In the genomic region with DNA sequence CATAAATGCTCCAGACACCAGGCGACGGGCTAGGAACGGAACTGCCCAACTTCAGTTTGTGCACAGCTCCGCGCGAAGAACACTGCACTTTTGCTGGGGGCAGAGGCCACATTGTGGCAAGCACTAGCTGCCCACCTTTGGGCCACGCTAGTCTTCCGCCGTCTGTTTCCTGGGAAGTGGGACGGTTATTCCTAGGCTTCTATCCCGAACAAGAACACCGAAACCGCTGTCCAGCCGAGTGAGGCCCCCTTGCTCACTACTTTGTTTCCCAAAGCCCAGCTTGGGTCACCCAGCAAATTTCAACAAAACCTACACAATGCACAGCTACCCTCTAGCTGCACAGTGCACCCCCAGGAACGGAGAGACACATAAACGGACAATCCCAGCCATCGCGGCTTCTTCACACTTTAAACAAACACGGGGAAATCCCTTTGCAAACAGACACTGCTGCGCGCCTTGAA, we compare ENCODE assay signal across 11 mouse cellular contexts. TPM values are rescaled to one million over a fixed set of nuclear protein-coding genes. Genes with fewer than 3 reads are reported as not detected.
DNase-seq lines count a peak whose midpoint lies in the region; ATAC-seq and TF ChIP-seq lines count a peak whose summit lies in the region.
"Had no signal": no experiment of that assay in that cellular context is flagged by ENCODE, and none has a peak within 500 bp of the region (broad histone marks: within the 10 kb centered on the region; RNA-seq: fewer than 3 reads in every experiment).

No protein-coding gene starts in this region.

- under 1% methylated on average over 21 of the region's 21 CpGs for WGBS in heart, embryonic 13.5 days
- 1% methylated on average over 21 of the region's 21 CpGs for WGBS in intestine, embryonic 15.5 days
- 2% methylated on average over 21 of the region's 21 CpGs for WGBS in stomach, postnatal 0 days

- H3K36me3 ChIP-seq in heart, embryonic 13.5 days, result no peaks in the 10 kb centered on the region
- H3K36me3 ChIP-seq in intestine, embryonic 15.5 days, result no peaks in the 10 kb centered on the region
- no peaks in the 10 kb centered on the region for H3K36me3 ChIP-seq in stomach, postnatal 0 days (ENCODE audit: control insufficient read depth, insufficient read depth, low read length)

- intact Hi-C loops in heart, postnatal 10 days (cut with DNase I), result loop anchor here (10.0 kb wide), 1 partner anchor 395 kb away; no protein-coding TSS in a partner anchor
- intact Hi-C loops in gastrocnemius, postnatal 36 days (cut with DNase I), result no loop called here

- no peak for TF ChIP-seq EP300 in stomach, postnatal 0 days (optimal IDR thresholded peaks at IDR 0.05)

- peak overlapping the region; percentile 57 for H3K4me2 ChIP-seq in heart, embryonic 13.5 days
- H3K4me2 ChIP-seq in intestine, embryonic 15.5 days (replicated peaks), result peak overlapping the region; percentile 30; the same call in 1 of the 2 replicates
- H3K4me2 ChIP-seq in stomach, postnatal 0 days (replicated peaks; ENCODE audit: low read depth), result no peak overlapping the region

- peaks cover 95% of the 10 kb centered on the region for H3K27me3 ChIP-seq in heart, embryonic 13.5 days (replicated peaks)
- H3K27me3 ChIP-seq in intestine, embryonic 15.5 days (replicated peaks), result peaks cover 88% of the 10 kb centered on the region
- H3K27me3 ChIP-seq in stomach, postnatal 0 days (ENCODE audit: control insufficient read depth, insufficient read depth, low read length), result peaks cover 50% of the 10 kb centered on the region

- ATAC-seq in heart, embryonic 13.5 days (ENCODE audit: extremely low read depth, insufficient number of reproducible peaks, low FRiP score, low TSS enrichment), result no peak
- ATAC-seq in intestine, embryonic 15.5 days, result no peak
- no peak for ATAC-seq in stomach, postnatal 0 days (ENCODE audit: low FRiP score, low TSS enrichment)

- DNase-seq in heart, postnatal 10 days, result no peak
- peak; percentile 16 for DNase-seq in right cerebral cortex, postnatal 4 days
- no peak for DNase-seq in right cerebral cortex, adult 2 months (ENCODE audit: low spot score in 2 of 2)
- DNase-seq in stomach, postnatal 0 days (ENCODE audit: low spot score), result no peak
- no peak for DNase-seq in kidney, postnatal 14 days
- no peak for DNase-seq in gastrocnemius, postnatal 36 days
- DNase-seq: adrenal gland, adult 2 months; cerebellum, postnatal 14 days had no signal

- no peaks in the 10 kb centered on the region for H3K9me3 ChIP-seq in heart, embryonic 13.5 days
- no peaks in the 10 kb centered on the region for H3K9me3 ChIP-seq in intestine, embryonic 15.5 days
- no peaks in the 10 kb centered on the region for H3K9me3 ChIP-seq in stomach, postnatal 0 days (ENCODE audit: control insufficient read depth, low read length)

- peaks cover 42% of the 10 kb centered on the region for H3K4me1 ChIP-seq in heart, embryonic 13.5 days
- H3K4me1 ChIP-seq in intestine, embryonic 15.5 days (replicated peaks), result peaks cover 27% of the 10 kb centered on the region
- no peaks in the 10 kb centered on the region; the same call in 1 of the 2 replicates for H3K4me1 ChIP-seq in stomach, postnatal 0 days (replicated peaks; ENCODE audit: control insufficient read depth, insufficient read depth)

- no peak overlapping the region for H3K9ac ChIP-seq in heart, embryonic 13.5 days
- H3K9ac ChIP-seq in intestine, embryonic 15.5 days, result no peak overlapping the region
- H3K9ac ChIP-seq in stomach, postnatal 0 days (ENCODE audit: low read length), result no peak overlapping the region

- H3K4me3 ChIP-seq in heart, embryonic 13.5 days, result peak overlapping the region; percentile 36
- no peak overlapping the region for H3K4me3 ChIP-seq in intestine, embryonic 15.5 days (replicated peaks)
- peak overlapping the region; percentile 21; the same call in 1 of the 2 replicates for H3K4me3 ChIP-seq in stomach, postnatal 0 days (ENCODE audit: low read depth, low read length)
- H3K4me3 ChIP-seq: heart, adult 2 months had no signal

- H3K27ac ChIP-seq in heart, embryonic 13.5 days (replicated peaks), result no peak overlapping the region
- no peak overlapping the region for H3K27ac ChIP-seq in intestine, embryonic 15.5 days
- no peak overlapping the region for H3K27ac ChIP-seq in stomach, postnatal 0 days (replicated peaks)
- H3K27ac ChIP-seq: heart, adult 2 months had no signal

- no peak for TF ChIP-seq CTCF in stomach, postnatal 0 days (IDR thresholded peaks at IDR 0.05; ENCODE audit: low read depth)

RNA-seq across cellular contexts. Expression of gene Dlx6, which starts 3.2 kb away (rescaled TPM):
- polyA plus RNA-seq in heart, embryonic 13.5 days (2015; fragmentation: Nextera tagmentation; extraction: Ambion mirVana), result not detected in 2 replicates
- under 1 TPM in 1 of 2 experiments, not detected in 1; 0.27 TPM for total RNA-seq in heart, postnatal 10 days (2021)
- polyA plus RNA-seq in intestine, embryonic 15.5 days (2015; fragmentation: Nextera tagmentation; extraction: Ambion mirVana), result 0.16 TPM in 1 of 2 replicates, not detected in the other
- 0.12 TPM in 1 of 2 replicates, not detected in the other for polyA plus RNA-seq in stomach, postnatal 0 days (2015; fragmentation: Nextera tagmentation; extraction: Ambion mirVana)
- total RNA-seq in gastrocnemius, postnatal 36 days (2021), result not detected
- total RNA-seq: adrenal gland, adult 2 months; heart, adult 2 months had no signal
- polyA plus RNA-seq: adrenal gland, adult 2 months; heart, adult 2 months had no signal

RNA-seq across cellular contexts. Expression of gene Dlx5, which starts 21.9 kb away (rescaled TPM):
- 0.94 and 1.1 TPM in 2 replicates for polyA plus RNA-seq in heart, embryonic 13.5 days (2015; fragmentation: Nextera tagmentation; extraction: Ambion mirVana)
- under 1 TPM; 0.25 to 0.45 TPM for total RNA-seq in heart, postnatal 10 days (2021)
- 1.5 and 2.1 TPM in 2 replicates for polyA plus RNA-seq in intestine, embryonic 15.5 days (2015; fragmentation: Nextera tagmentation; extraction: Ambion mirVana)
- 6.2 and 7.1 TPM in 2 replicates for polyA plus RNA-seq in stomach, postnatal 0 days (2015; fragmentation: Nextera tagmentation; extraction: Ambion mirVana)
- not detected for total RNA-seq in gastrocnemius, postnatal 36 days (2021)
